Comparison of ENCODE assay signal across 11 mouse cellular contexts in the genomic region with DNA sequence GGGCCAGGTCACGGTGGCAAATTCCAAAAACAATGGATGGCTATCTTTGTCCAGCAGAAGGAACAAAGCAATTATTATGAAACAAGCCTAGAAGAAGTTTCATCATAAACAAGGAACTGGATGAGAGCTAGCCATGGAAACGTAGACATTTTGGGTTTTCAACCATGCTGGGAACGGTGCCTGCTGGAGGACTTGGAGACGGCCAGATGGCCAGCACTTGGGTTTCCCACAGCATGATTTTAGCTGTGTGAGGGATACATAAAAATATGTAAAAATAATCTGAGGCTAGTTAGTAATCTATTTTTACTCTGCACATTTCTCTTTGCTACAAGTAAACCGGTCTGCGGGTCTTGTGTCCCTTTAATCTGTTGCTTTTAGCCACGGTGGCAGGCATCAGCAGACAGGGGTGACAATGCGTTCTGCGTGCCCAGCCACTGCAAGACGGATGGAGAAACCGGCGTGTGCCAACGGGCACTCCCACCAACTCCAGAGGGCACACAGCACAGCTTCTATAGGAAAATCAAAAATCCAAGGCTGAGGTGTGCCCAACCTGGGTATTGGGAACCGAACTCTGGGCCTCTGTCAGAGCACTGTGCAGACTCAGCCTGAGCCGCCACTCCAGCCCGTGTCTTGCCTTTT. TPM values are rescaled to one million over a fixed set of nuclear protein-coding genes. Genes with fewer than 3 reads are reported as not detected.
A peak's percentile ranks its signal among the peaks of the same experiment; 100 is the strongest.
DNase-seq lines count a peak whose midpoint lies in the region; ATAC-seq and TF ChIP-seq lines count a peak whose summit lies in the region.
"Had no signal": no experiment of that assay in that cellular context is flagged by ENCODE, and none has a peak within 500 bp of the region (broad histone marks: within the 10 kb centered on the region; RNA-seq: fewer than 3 reads in every experiment).

No protein-coding gene starts in this region.

- DNase-seq in heart, postnatal 14 days: peak; percentile 32 to 45
- DNase-seq in heart, adult 11 months: no peak
- DNase-seq in cerebellum, postnatal 25 days: peak; percentile 77 to 85
- DNase-seq in left cerebral cortex, adult 2 months (ENCODE audit: extremely low spot score in 1 of 2, low spot score in 2 of 2): peak in 1 of 2 experiments; percentile 50
- DNase-seq in telencephalon, adult 2 months (ENCODE audit: low read depth, low spot score): peak; percentile 72
- DNase-seq in retina, postnatal 1 day: no peak
- DNase-seq in c-Kit-positive CD71-positive TER-119-positive erythroid progenitor cells, embryonic 14.5 days (ENCODE audit: low spot score): no peak
- DNase-seq: heart, postnatal 36 days; kidney, adult 9 months; lung, embryonic 14.5 days had no signal

- H3K4me3 ChIP-seq in left cerebral cortex, adult 2 months: no peak overlapping the region

- 0 out of 2 replicates have a peak overlapping the region, but pooled peaks have one; percentile 19 for H3K27ac ChIP-seq in left cerebral cortex, adult 2 months

- ATAC-seq in megakaryocyte, adult 5-6 weeks (ENCODE audit: poor library complexity, severe bottlenecking): no peak

- TF ChIP-seq CTCF in left cerebral cortex, adult 2 months (IDR thresholded peaks at IDR 0.05): no peak

- intact Hi-C loops in heart, postnatal 14 days (cut with DNase I): no loop called here
- intact Hi-C loops in left cerebral cortex, adult 2 months (cut with DNase I): no loop called here

RNA-seq across cellular contexts. Expression of a gene that starts 31.0 kb away (rescaled TPM):
- 10 to 100 TPM; 62.6 to 71.9 TPM for total RNA-seq in heart, postnatal 14 days (2021)
- 10 to 100 TPM; 79.3 to 81.0 TPM for total RNA-seq in left cerebral cortex, adult 2 months (2021)
- total RNA-seq in megakaryocyte, adult 5-6 weeks (2015): 130 and 142 TPM in 2 replicates
- total RNA-seq in megakaryocyte, adult 5-6 weeks (2017): 125 and 175 TPM in 2 replicates

Comparison
In these comparisons a context has a peak if more than half of its experiments do, and no peak if none do; other contexts are left out.
1. DNase-seq: peak in heart, postnatal 14 days (2 of 2), cerebellum, postnatal 25 days (2 of 2) and telencephalon, adult 2 months (single experiment); none in heart, adult 11 months (single experiment), retina, postnatal 1 day (single experiment) and c-Kit-positive CD71-positive TER-119-positive erythroid progenitor cells, embryonic 14.5 days (single experiment).